Mouse (Mus musculus) embryonic fibroblast, embryonic 13.5 days (primary cell): ENCODE results near the gene Ildr2.

ENCODE experiments used
- CTCF ChIP-seq: IDR thresholded peaks from 2 replicates; pipeline ENCODE4 v1.5.1; 2011; ENCODE audit warnings: mild to moderate bottlenecking, control low read depth, low read length, moderate library complexity, borderline replicate concordance; ENCODE audit not compliant: insufficient read depth
- POLR2A ChIP-seq: IDR thresholded peaks from 2 replicates; pipeline ENCODE4 v1.6.1; 2011; ENCODE audit warnings: low read depth, mild to moderate bottlenecking, control low read depth, low read length, moderate library complexity

GRCm38 (mm10) chr1:166281287-166281686, 27.3 kb downstream of the Ildr2 start:
- TF ChIP-seq POLR2A (no peak), CTCF (no peak)
